Mouse (Mus musculus): Measurements from ENCODE around the gene Ptprc.

Ptprc gene

GRCm38 (mm10) chr1:138175494-138175893, at the start of gene Ptprc:
TSS of gene Ptprc (minus strand) at chr1:138175708.
- DNase-seq, result no peak

GRCm38 (mm10) chr1:138214736-138215458, 39.4 kb upstream of the Ptprc start:
- no peak for DNase-seq

GRCm38 (mm10) chr1:138210387-138211024, 35.0 kb upstream of the Ptprc start:
- no peak for DNase-seq

- DNase-seq, result no peak
These were observed 34.2 kb upstream of the Ptprc start for GRCm38 (mm10) chr1:138209751-138210150.

- no peak for DNase-seq
These were observed 30.5 kb upstream of the Ptprc start for GRCm38 (mm10) chr1:138206041-138206440.

GRCm38 (mm10) chr1:138191689-138192508, 16.4 kb upstream of the Ptprc start:
- peak; percentile 8 for DNase-seq

GRCm38 (mm10) chr1:138188131-138188530, 12.6 kb upstream of the Ptprc start:
- no peak for DNase-seq

GRCm38 (mm10) chr1:138185904-138186303, 10.4 kb upstream of the Ptprc start:
- DNase-seq, result no peak

- DNase-seq, result no peak
These were observed 4.6 kb upstream of the Ptprc start for GRCm38 (mm10) chr1:138180081-138180480.

- no peak for DNase-seq
These were observed 609 bp downstream of the Ptprc start for GRCm38 (mm10) chr1:138174705-138175492.

- DNase-seq, result no peak
These were observed 1.4 kb downstream of the Ptprc start for GRCm38 (mm10) chr1:138174143-138174542.

GRCm38 (mm10) chr1:138173669-138174068, 1.8 kb downstream of the Ptprc start:
- no peak for DNase-seq

GRCm38 (mm10) chr1:138172547-138172946, 3.0 kb downstream of the Ptprc start:
- no peak for DNase-seq

- DNase-seq, result no peak
These were observed 3.4 kb downstream of the Ptprc start for GRCm38 (mm10) chr1:138172096-138172495.

- no peak for DNase-seq
These were observed 9.2 kb downstream of the Ptprc start for GRCm38 (mm10) chr1:138166233-138166771.

GRCm38 (mm10) chr1:138162638-138163037, 12.9 kb downstream of the Ptprc start:
- no peak for DNase-seq

GRCm38 (mm10) chr1:138158921-138159320, 16.6 kb downstream of the Ptprc start:
- DNase-seq, result no peak

GRCm38 (mm10) chr1:138158236-138158635, 17.3 kb downstream of the Ptprc start:
- no peak for DNase-seq

- no peak for DNase-seq
These were observed 17.8 kb downstream of the Ptprc start for GRCm38 (mm10) chr1:138157709-138158108.

GRCm38 (mm10) chr1:138157008-138157407, 18.5 kb downstream of the Ptprc start:
- DNase-seq, result no peak

GRCm38 (mm10) chr1:138154185-138154785, 21.2 kb downstream of the Ptprc start:
- no peak for DNase-seq

- DNase-seq, result no peak
These were observed 22.4 kb downstream of the Ptprc start for GRCm38 (mm10) chr1:138153126-138153525.
